ENCODE assay signal across 18 mouse cellular contexts in genomic region chr6:18652006-18652601, GRCm38 (mm10).
DNase-seq lines count a peak whose midpoint lies in the region; ATAC-seq and TF ChIP-seq lines count a peak whose summit lies in the region.
"Had no signal": no experiment of that assay in that cellular context is flagged by ENCODE, and none has a peak within 500 bp of the region (broad histone marks: within the 10 kb centered on the region; RNA-seq: fewer than 3 reads in every experiment).

No protein-coding gene starts in this region.

- TF ChIP-seq EP300 in heart, adult 2 months (IDR thresholded peaks at IDR 0.05; ENCODE audit: insufficient read depth, low read depth, low read length): no peak

- H3K4me2 ChIP-seq in heart, embryonic 13.5 days: no peak overlapping the region
- no peak overlapping the region for H3K4me2 ChIP-seq in midbrain, embryonic 13.5 days (replicated peaks)
- H3K4me2 ChIP-seq in hindbrain, postnatal 0 days (ENCODE audit: low read depth, low read length): no peak overlapping the region
- H3K4me2 ChIP-seq: hindbrain, embryonic 15.5 days; neural tube, embryonic 15.5 days had no signal

- DNase-seq in heart, adult 2 months: no peak
- peak; percentile 37 to 50 for DNase-seq in right cerebral cortex, adult 2 months (ENCODE audit: low spot score in 2 of 2)
- no peak for DNase-seq in right cerebral cortex, postnatal 4 days
- peak; percentile 17 to 54 for DNase-seq in left cerebral cortex, postnatal 14 days (ENCODE audit: low spot score in 2 of 2)
- no peak for DNase-seq in hindbrain, postnatal 0 days (ENCODE audit: low spot score)
- DNase-seq: adrenal gland, adult 8-10 months; cerebellum, adult 9-10 months; kidney, adult 11 months; kidney, postnatal 10 days; lung, postnatal 36 days; retina, postnatal 1 day; thymus, adult 2 months had no signal

- no peaks in the 10 kb centered on the region for H3K79me2 ChIP-seq in heart, adult 2 months (replicated peaks; ENCODE audit: control insufficient read depth, insufficient read depth, low read length)

- no peak overlapping the region for H3K9ac ChIP-seq in heart, embryonic 13.5 days
- no peak overlapping the region for H3K9ac ChIP-seq in heart, adult 2 months (ENCODE audit: low read depth, low read length)
- H3K9ac ChIP-seq in midbrain, embryonic 13.5 days (replicated peaks): no peak overlapping the region
- H3K9ac ChIP-seq in hindbrain, postnatal 0 days (replicated peaks; ENCODE audit: low read length): no peak overlapping the region
- H3K9ac ChIP-seq: hindbrain, embryonic 15.5 days; neural tube, embryonic 15.5 days had no signal

- 38% methylated on average over 12 of the region's 12 CpGs for WGBS in heart, embryonic 13.5 days
- 40% methylated on average over 12 of the region's 12 CpGs for WGBS in heart, adult 2 months
- WGBS in midbrain, embryonic 13.5 days: 72% methylated on average over 12 of the region's 12 CpGs
- WGBS in hindbrain, postnatal 0 days: 79% methylated on average over 12 of the region's 12 CpGs

- H3K4me3 ChIP-seq in heart, embryonic 13.5 days: no peak overlapping the region
- no peak overlapping the region for H3K4me3 ChIP-seq in heart, adult 2 months
- no peak overlapping the region for H3K4me3 ChIP-seq in midbrain, embryonic 13.5 days (replicated peaks)
- H3K4me3 ChIP-seq in hindbrain, postnatal 0 days (ENCODE audit: low read length): no peak overlapping the region
- H3K4me3 ChIP-seq: hindbrain, embryonic 15.5 days; midbrain, embryonic 10.5 days; neural tube, embryonic 15.5 days had no signal

- no peaks in the 10 kb centered on the region for H3K9me3 ChIP-seq in heart, embryonic 13.5 days
- no peaks in the 10 kb centered on the region for H3K9me3 ChIP-seq in midbrain, embryonic 13.5 days
- H3K9me3 ChIP-seq in hindbrain, postnatal 0 days (ENCODE audit: low read length): no peaks in the 10 kb centered on the region
- H3K9me3 ChIP-seq: hindbrain, embryonic 15.5 days; midbrain, embryonic 10.5 days; neural tube, embryonic 15.5 days had no signal

- no peaks in the 10 kb centered on the region for H3K27me3 ChIP-seq in heart, embryonic 13.5 days (replicated peaks)
- H3K27me3 ChIP-seq in heart, adult 2 months (ENCODE audit: control insufficient read depth, insufficient read depth, low read length): no peaks in the 10 kb centered on the region
- H3K27me3 ChIP-seq in midbrain, embryonic 13.5 days: no peaks in the 10 kb centered on the region
- H3K27me3 ChIP-seq in hindbrain, postnatal 0 days (ENCODE audit: insufficient read depth, low read length): no peaks in the 10 kb centered on the region
- H3K27me3 ChIP-seq: hindbrain, embryonic 15.5 days; neural tube, embryonic 15.5 days had no signal

- TF ChIP-seq POLR2A in heart, adult 2 months (IDR thresholded peaks at IDR 0.05; ENCODE audit: insufficient read depth, low read depth, low read length): no peak

- peak overlapping the region; percentile 24; the same call in 1 of the 2 replicates for H3K27ac ChIP-seq in heart, embryonic 13.5 days (replicated peaks)
- no peak overlapping the region for H3K27ac ChIP-seq in heart, adult 2 months
- H3K27ac ChIP-seq in midbrain, embryonic 13.5 days: no peak overlapping the region
- H3K27ac ChIP-seq in hindbrain, postnatal 0 days: no peak overlapping the region
- H3K27ac ChIP-seq: hindbrain, embryonic 15.5 days; midbrain, embryonic 10.5 days; neural tube, embryonic 15.5 days had no signal

- H3K4me1 ChIP-seq in heart, embryonic 13.5 days: peaks cover 10% of the 10 kb centered on the region; the same call in 1 of the 2 replicates
- H3K4me1 ChIP-seq in heart, adult 2 months (ENCODE audit: control insufficient read depth, insufficient read depth, low read length): no peaks in the 10 kb centered on the region
- 0 out of 2 replicates have a peak, but pooled peaks cover 3% of the 10 kb centered on the region for H3K4me1 ChIP-seq in midbrain, embryonic 13.5 days (replicated peaks)
- no peaks in the 10 kb centered on the region for H3K4me1 ChIP-seq in hindbrain, postnatal 0 days (ENCODE audit: insufficient read depth, low read length)
- H3K4me1 ChIP-seq: hindbrain, embryonic 15.5 days; midbrain, embryonic 10.5 days; neural tube, embryonic 15.5 days had no signal

- intact Hi-C loops in heart, adult 2 months (cut with DNase I): no loop called here
- intact Hi-C loops in left cerebral cortex, postnatal 14 days (cut with DNase I): no loop called here

- TF ChIP-seq CTCF in heart, adult 2 months (IDR thresholded peaks at IDR 0.05): no peak
- TF ChIP-seq CTCF in hindbrain, postnatal 0 days (IDR thresholded peaks at IDR 0.05; ENCODE audit: low read depth): no peak

- no peak for ATAC-seq in heart, embryonic 13.5 days (ENCODE audit: extremely low read depth, insufficient number of reproducible peaks, low FRiP score, low TSS enrichment)
- no peak for ATAC-seq in midbrain, embryonic 13.5 days
- ATAC-seq in hindbrain, postnatal 0 days: no peak
- ATAC-seq: CD4-positive, CD25-positive, alpha-beta regulatory T cell, adult 4 months had no signal

- no peaks in the 10 kb centered on the region for H3K36me3 ChIP-seq in heart, embryonic 13.5 days
- H3K36me3 ChIP-seq in heart, adult 2 months (ENCODE audit: control insufficient read depth, insufficient read depth, low read length): no peaks in the 10 kb centered on the region
- H3K36me3 ChIP-seq in midbrain, embryonic 13.5 days: no peaks in the 10 kb centered on the region
- no peaks in the 10 kb centered on the region for H3K36me3 ChIP-seq in hindbrain, postnatal 0 days (ENCODE audit: insufficient read depth, low read length)
- H3K36me3 ChIP-seq: hindbrain, embryonic 15.5 days; midbrain, embryonic 10.5 days; neural tube, embryonic 15.5 days had no signal

Comparison
In these comparisons a context has a peak if more than half of its experiments do, and no peak if none do; other contexts are left out.
1. DNase-seq: peak in right cerebral cortex, adult 2 months (2 of 2) and left cerebral cortex, postnatal 14 days (2 of 2); none in heart, adult 2 months (0 of 2), right cerebral cortex, postnatal 4 days (single experiment) and hindbrain, postnatal 0 days (single experiment).